8 mouse cellular contexts compared by ENCODE assay signal in genomic region chr1:181728707-181729106, GRCm38 (mm10).
DNase-seq lines count a peak whose midpoint lies in the region; ATAC-seq and TF ChIP-seq lines count a peak whose summit lies in the region.
"Had no signal": no experiment of that assay in that cellular context is flagged by ENCODE, and none has a peak within 500 bp of the region (broad histone marks: within the 10 kb centered on the region; RNA-seq: fewer than 3 reads in every experiment).

No protein-coding gene starts in this region.

- no peaks in the 10 kb centered on the region for H3K9me3 ChIP-seq in ES-Bruce4 (replicated peaks; ENCODE audit: control insufficient read depth, insufficient read depth, low read length, poor library complexity, severe bottlenecking)
- H3K9me3 ChIP-seq in heart, postnatal 0 days (replicated peaks; ENCODE audit: control insufficient read depth, low read length): no peaks in the 10 kb centered on the region
- H3K9me3 ChIP-seq: limb, embryonic 12.5 days had no signal

- H3K36me3 ChIP-seq in ES-Bruce4 (ENCODE audit: control insufficient read depth, insufficient read depth, low read length, poor library complexity, severe bottlenecking): no peaks in the 10 kb centered on the region
- H3K36me3 ChIP-seq in heart, postnatal 0 days (replicated peaks; ENCODE audit: control insufficient read depth, insufficient read depth, low read length): no peaks in the 10 kb centered on the region
- H3K36me3 ChIP-seq: limb, embryonic 12.5 days had no signal

- no peaks in the 10 kb centered on the region for H3K4me1 ChIP-seq in ES-Bruce4 (ENCODE audit: control insufficient read depth, insufficient read depth, low read length)
- no peaks in the 10 kb centered on the region for H3K4me1 ChIP-seq in heart, postnatal 0 days (ENCODE audit: control insufficient read depth, insufficient read depth)
- H3K4me1 ChIP-seq: limb, embryonic 12.5 days had no signal

- H3K4me3 ChIP-seq in ES-Bruce4 (ENCODE audit: low read depth, low read length): no peak overlapping the region
- no peak overlapping the region for H3K4me3 ChIP-seq in heart, postnatal 0 days (ENCODE audit: low read depth, low read length)
- H3K4me3 ChIP-seq: limb, embryonic 12.5 days had no signal

- DNase-seq in layer of hippocampus, adult 11-12 months (ENCODE audit: low spot score): peak; percentile 11
- no peak for DNase-seq in layer of hippocampus, adult 9-11 months
- DNase-seq in ZHBTc4 (ENCODE audit: low read depth, low spot score): peak; percentile 51
- peak; percentile 41 for DNase-seq in heart, postnatal 0 days (ENCODE audit: low spot score)
- DNase-seq in lung, postnatal 10 days: peak; percentile 45

- no peak for TF ChIP-seq POLR2A in ES-Bruce4 (IDR thresholded peaks at IDR 0.05; ENCODE audit: insufficient read depth, low read length)

- TF ChIP-seq EP300 in ES-Bruce4 (IDR thresholded peaks at IDR 0.05; ENCODE audit: insufficient read depth, low read depth, low read length): no peak
- TF ChIP-seq EP300 in heart, postnatal 0 days (IDR thresholded peaks at IDR 0.05; ENCODE audit: low read depth): no peak

- H3K27ac ChIP-seq in ES-Bruce4 (ENCODE audit: insufficient read depth, low read length): no peak overlapping the region
- no peak overlapping the region for H3K27ac ChIP-seq in heart, postnatal 0 days (ENCODE audit: low read depth)
- H3K27ac ChIP-seq: limb, embryonic 12.5 days had no signal

- 39% methylated on average over 5 of the region's 5 CpGs for WGBS in heart, postnatal 0 days

- H3K9ac ChIP-seq in ES-Bruce4 (ENCODE audit: low read depth, poor library complexity, severe bottlenecking): no peak overlapping the region
- H3K9ac ChIP-seq in heart, postnatal 0 days (replicated peaks; ENCODE audit: low read depth, low read length): no peak overlapping the region
- H3K9ac ChIP-seq: limb, embryonic 12.5 days had no signal

- peak; percentile 66 for TF ChIP-seq CTCF in ES-Bruce4 (IDR thresholded peaks at IDR 0.05; ENCODE audit: low read depth, low read length)
- TF ChIP-seq CTCF in heart, postnatal 0 days (IDR thresholded peaks at IDR 0.05; ENCODE audit: low read depth): peak; percentile 68

- no peak overlapping the region for H3K4me2 ChIP-seq in heart, postnatal 0 days (ENCODE audit: low read depth, low read length)
- H3K4me2 ChIP-seq: limb, embryonic 12.5 days had no signal

- H3K27me3 ChIP-seq in ES-Bruce4 (ENCODE audit: control insufficient read depth, insufficient read depth, low read length, poor library complexity, severe bottlenecking): no peaks in the 10 kb centered on the region; the same call in 1 of the 2 replicates
- H3K27me3 ChIP-seq in heart, postnatal 0 days (ENCODE audit: control insufficient read depth, insufficient read depth, low read length): no peaks in the 10 kb centered on the region

- ATAC-seq in heart, postnatal 0 days (ENCODE audit: insufficient read depth, low read depth): no peak
- ATAC-seq in erythroblast, adult 5-6 weeks (replicated peaks; ENCODE audit: low FRiP score, poor library complexity, severe bottlenecking): no peak
